Mouse (Mus musculus) liver, postnatal 0 days (tissue): Measurements from ENCODE around the gene Igfbpl1. TPM values are rescaled to one million over a fixed set of nuclear protein-coding genes. Genes with fewer than 3 reads are reported as not detected.
A peak's percentile ranks its signal among the peaks of the same experiment; 100 is the strongest.

Experiments
- ATAC-seq: fragments of 200-750 bp; cut with Nextera tagmentation; 2 replicates; pipeline ENCODE4 v1.8.0; 2017; ENCODE audit warnings: mild to moderate bottlenecking, moderate library complexity
- DNase-seq: peaks from one replicate; pipeline ENCODE4 v3.0.0-alpha.2; 2016
- H3K27ac ChIP-seq: fragments of 300-500 bp; sonication (generic); 2 replicates; pipeline ENCODE4 v1.5.1; 2014; ENCODE audit warnings: antibody characterized with exemption, moderate library complexity, mild to moderate bottlenecking, low read depth
- H3K27me3 ChIP-seq: fragments of 300-500 bp; sonication (generic); 2 replicates; pipeline ENCODE4 v1.6.1; 2014; ENCODE audit warnings: low read length, control low read depth, mixed read lengths; ENCODE audit not compliant: insufficient read depth
- H3K36me3 ChIP-seq: fragments of 300-500 bp; sonication (generic); replicated peaks from 2 replicates; pipeline ENCODE4 v1.6.1; 2014; ENCODE audit warnings: mild to moderate bottlenecking, control low read depth, low read length, moderate library complexity, mixed read lengths; ENCODE audit not compliant: insufficient read depth
- H3K4me1 ChIP-seq: fragments of 300-500 bp; sonication (generic); 2 replicates; pipeline ENCODE4 v1.6.1; 2014; ENCODE audit warnings: antibody characterized with exemption, mild to moderate bottlenecking, control low read depth; ENCODE audit not compliant: insufficient read depth
- H3K4me2 ChIP-seq: fragments of 300-500 bp; sonication (generic); 2 replicates; pipeline ENCODE4 v1.6.1; 2014; ENCODE audit warnings: low read depth, mild to moderate bottlenecking, low read length, moderate library complexity, mixed read lengths
- H3K4me3 ChIP-seq: fragments of 300-500 bp; sonication (generic); 2 replicates; pipeline ENCODE4 v1.5.1; 2014; ENCODE audit warnings: low read depth, low read length
- H3K9ac ChIP-seq: fragments of 300-500 bp; sonication (generic); replicated peaks from 2 replicates; pipeline ENCODE4 v1.6.1; 2014; ENCODE audit warnings: mild to moderate bottlenecking, moderate library complexity
- H3K9me3 ChIP-seq: fragments of 300-500 bp; sonication (generic); 2 replicates; pipeline ENCODE4 v1.6.1; 2016; ENCODE audit warnings: mild to moderate bottlenecking, control low read depth, low read length, mixed read lengths
- CTCF ChIP-seq: sonication (generic); IDR thresholded peaks from 2 replicates; pipeline ENCODE4 v1.5.1; 2016; ENCODE audit warnings: antibody characterized with exemption, low read depth
- EP300 ChIP-seq: IDR thresholded peaks from 2 replicates; pipeline ENCODE4 v1.6.1; 2016; ENCODE audit warnings: antibody characterized with exemption, low read depth, mild to moderate bottlenecking
- WGBS: fragments of 180-500 bp; shearing (Covaris S2); extraction: QIAGEN DNeasy Blood & Tissue Kit; methylation state at CpG from one replicate; pipeline ENCODE4 v1.1.7; 2014; ENCODE audit not compliant: insufficient replicate concordance; 5-methylcytosine and 5-hydroxymethylcytosine counted together
- polyA plus RNA-seq: library from polyadenylated mRNA; unstranded; fragments of >200 nt; fragmentation: Nextera tagmentation; extraction: Ambion mirVana; gene quantifications from 2 replicates; pipeline ENCODE4 v1.2.1, GENCODE M21; 2015

The Igfbpl1 gene
- polyA plus RNA-seq, 1 experiment from 2014 or later: not detected

GRCm38 (mm10) chr4:45853496-45854246 is 26.9 kb upstream of the Igfbpl1 start:
- Histone ChIP-seq H3K27me3 (no peaks in the 10 kb centered on the region), H3K4me2 (no peak overlapping the region), H3K9ac (no peak overlapping the region), H3K4me3 (no peak overlapping the region), H3K9me3 (no peaks in the 10 kb centered on the region), H3K27ac (no peak overlapping the region), H3K36me3 (no peaks in the 10 kb centered on the region), H3K4me1 (peaks cover 3% of the 10 kb centered on the region; the same call in 1 of the 2 replicates)
- ATAC-seq (no peak), DNase-seq (no peak)
- TF ChIP-seq EP300: no peak
- no peak for TF ChIP-seq CTCF
- 75% methylated on average over 15 of the region's 15 CpGs for WGBS

GRCm38 (mm10) chr4:45851640-45852051 is 24.9 kb upstream of the Igfbpl1 start:
- 27% methylated on average over 3 of the region's 3 CpGs for WGBS
- DNase-seq: peak; percentile 77
- TF ChIP-seq EP300: peak; percentile 28; the same call in 1 of the 2 replicates
- no peak for TF ChIP-seq CTCF

GRCm38 (mm10) chr4:45849419-45849818 is 22.7 kb upstream of the Igfbpl1 start:
- peak overlapping the region; percentile 60 for H3K4me2 ChIP-seq
- 0 out of 2 replicates have a peak, but pooled peaks have one; percentile 21 for ATAC-seq
- no peaks in the 10 kb centered on the region for H3K9me3 ChIP-seq
- no peak for DNase-seq
- no peaks in the 10 kb centered on the region for H3K27me3 ChIP-seq
- peak overlapping the region; percentile 90 for H3K27ac ChIP-seq
- H3K36me3 ChIP-seq: no peaks in the 10 kb centered on the region
- WGBS: 29% methylated on average over 1 of the region's 1 CpGs
- H3K4me3 ChIP-seq: peak overlapping the region; percentile 43
- peak overlapping the region; percentile 60 for H3K9ac ChIP-seq
- H3K4me1 ChIP-seq: peaks cover 9% of the 10 kb centered on the region; the same call in 1 of the 2 replicates
- TF ChIP-seq EP300 (no peak), CTCF (no peak)

More at GRCm38 (mm10) chr4:45851640-45852051, 24.9 kb upstream of the Igfbpl1 start:
- H3K9ac ChIP-seq: no peak overlapping the region
- no peaks in the 10 kb centered on the region for H3K36me3 ChIP-seq
- no peaks in the 10 kb centered on the region for H3K27me3 ChIP-seq
- peak; percentile 97 for ATAC-seq
- H3K4me3 ChIP-seq: no peak overlapping the region
- no peaks in the 10 kb centered on the region for H3K9me3 ChIP-seq
- peak overlapping the region; percentile 76 for H3K27ac ChIP-seq
- peak overlapping the region; percentile 44; the same call in 1 of the 2 replicates for H3K4me2 ChIP-seq
- H3K4me1 ChIP-seq: peaks cover 9% of the 10 kb centered on the region; the same call in 1 of the 2 replicates

- no peaks in the 10 kb centered on the region for H3K36me3 ChIP-seq
- H3K27ac ChIP-seq: peak overlapping the region; percentile 90
- DNase-seq (peak; percentile 30), ATAC-seq (peak; percentile 47)
- H3K9ac ChIP-seq: peak overlapping the region; percentile 60
- WGBS: 27% methylated on average over 10 of the region's 10 CpGs
- TF ChIP-seq CTCF (no peak), EP300 (no peak)
- peaks cover 9% of the 10 kb centered on the region; the same call in 1 of the 2 replicates for H3K4me1 ChIP-seq
- H3K4me2 ChIP-seq: peak overlapping the region; percentile 60
- H3K4me3 ChIP-seq: peak overlapping the region; percentile 43
- H3K27me3 ChIP-seq: no peaks in the 10 kb centered on the region
- no peaks in the 10 kb centered on the region for H3K9me3 ChIP-seq
Observed at GRCm38 (mm10) chr4:45848825-45849156, 22.1 kb upstream of the Igfbpl1 start.

- H3K9me3 ChIP-seq: no peaks in the 10 kb centered on the region
- H3K4me2 ChIP-seq: peak within 1 kb of the TSS; percentile 60
- H3K27ac ChIP-seq: peak within 1 kb of the TSS; percentile 90
- no peak for ATAC-seq
- no peaks in the 10 kb centered on the region for H3K36me3 ChIP-seq
- H3K27me3 ChIP-seq: no peaks in the 10 kb centered on the region
- H3K9ac ChIP-seq: peak within 1 kb of the TSS; percentile 60
- H3K4me3 ChIP-seq: peak within 1 kb of the TSS; percentile 43
- no peak for DNase-seq
- TF ChIP-seq EP300: no peak
- no peak for TF ChIP-seq CTCF
- WGBS: 25% methylated on average over 10 of the region's 10 CpGs
- H3K4me1 ChIP-seq: peaks cover 9% of the 10 kb centered on the region; the same call in 1 of the 2 replicates
Observed at GRCm38 (mm10) chr4:45848109-45848824, 21.5 kb upstream of the Igfbpl1 start, which contains the start of gene Stra6l. Gene Stra6l, plus strand, starts transcription at chr4:45848664.

DNA sequence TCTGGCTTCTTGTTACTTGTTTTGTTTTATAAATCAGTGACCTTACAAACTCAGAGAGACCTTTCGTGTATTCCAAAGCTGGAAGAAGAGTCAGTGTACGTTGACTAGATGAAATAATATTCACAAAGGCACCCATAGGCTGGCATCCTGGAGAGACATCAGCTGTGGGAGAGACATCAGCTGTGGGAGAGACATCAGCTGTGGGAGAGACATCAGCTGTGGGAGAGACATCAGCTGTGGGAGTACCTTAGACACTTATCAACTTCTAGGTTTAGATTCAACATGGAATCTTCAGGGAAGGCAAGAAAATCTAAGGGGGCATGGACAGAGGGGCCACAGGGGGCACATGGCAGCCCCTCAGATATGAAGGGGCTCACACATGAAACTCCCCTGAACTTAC is 19.5 kb upstream of the Igfbpl1 start:
- H3K27me3 ChIP-seq: no peaks in the 10 kb centered on the region
- no peak overlapping the region for H3K4me3 ChIP-seq
- no peak overlapping the region for H3K4me2 ChIP-seq
- WGBS: 91% methylated on average over 2 of the region's 2 CpGs
- H3K9me3 ChIP-seq: no peaks in the 10 kb centered on the region
- no peak overlapping the region for H3K9ac ChIP-seq
- H3K27ac ChIP-seq: no peak overlapping the region
- DNase-seq: no peak
- no peak for ATAC-seq
- TF ChIP-seq CTCF (no peak), EP300 (no peak)
- no peaks in the 10 kb centered on the region for H3K36me3 ChIP-seq
- H3K4me1 ChIP-seq: peaks cover 9% of the 10 kb centered on the region; the same call in 1 of the 2 replicates
